Mouse (Mus musculus): ENCODE data around the gene Uqcr10. TPM values are rescaled to one million over a fixed set of nuclear protein-coding genes. Genes with fewer than 3 reads are reported as not detected.

The Uqcr10 gene
- 100 to 1,000 TPM; 124 to 131 TPM for total RNA-seq (2023)

GRCm38 (mm10) chr11:4704072-4704964 is at the start of gene Uqcr10, which contains the start of gene Zmat5:
Gene Uqcr10, minus strand, starts transcription at chr11:4704342.
Gene Zmat5, plus strand, starts transcription at chr11:4704678.

GRCm38 (mm10) chr11:4746733-4747132 is 42.6 kb upstream of the Uqcr10 start, which contains the start of gene Cabp7:
Gene Cabp7, minus strand, starts transcription at chr11:4746778.

Other genes starting within 250 kb of the Uqcr10 start
- 100 to 1,000 TPM; 152 to 156 TPM for gene Mtmr3, start 109.5 kb downstream of the Uqcr10 start, total RNA-seq (2023)
- gene Gm11032, start 84.3 kb downstream of the Uqcr10 start, total RNA-seq (2023) = not detected
- 10 to 100 TPM; 15.9 to 18.8 TPM for gene Ascc2, start 66.6 kb downstream of the Uqcr10 start, total RNA-seq (2023)
- gene Zmat5, start 336 bp upstream of the Uqcr10 start, total RNA-seq (2023) = 10 to 100 TPM; 20.6 to 21.2 TPM
- gene Cabp7, start 42.4 kb upstream of the Uqcr10 start, total RNA-seq (2023) = under 1 TPM in 1 of 2 experiments, not detected in 1; 0.18 TPM
- 10 to 100 TPM; 21.8 to 24.1 TPM for gene Nf2, start 145.2 kb upstream of the Uqcr10 start, total RNA-seq (2023)
- 1 to 10 TPM; 2.6 to 3.0 TPM for gene Nipsnap1, start 169.6 kb upstream of the Uqcr10 start, total RNA-seq (2023)
- 10 to 100 TPM; 18.3 to 19.0 TPM for gene Thoc5, start 191.0 kb upstream of the Uqcr10 start, total RNA-seq (2023)
- gene Nefh, start 243.7 kb upstream of the Uqcr10 start, total RNA-seq (2023) = under 1 TPM; 0.11 to 0.18 TPM